Mouse (Mus musculus) heart, adult 9 months (tissue): ENCODE data around the gene Gm43720.
"Not testable (repeated sequence)": the region's sequence is repeated elsewhere in the genome, so short reads cannot be mapped to it uniquely, and the experiment has no call there.

Experiments
- DNase-seq, 2 experiments: peaks; one replicate each; pipeline ENCODE4 v3.0.0; 2022; ENCODE audit warnings: low spot score in 2 of 2

Gm43720 gene

DNA sequence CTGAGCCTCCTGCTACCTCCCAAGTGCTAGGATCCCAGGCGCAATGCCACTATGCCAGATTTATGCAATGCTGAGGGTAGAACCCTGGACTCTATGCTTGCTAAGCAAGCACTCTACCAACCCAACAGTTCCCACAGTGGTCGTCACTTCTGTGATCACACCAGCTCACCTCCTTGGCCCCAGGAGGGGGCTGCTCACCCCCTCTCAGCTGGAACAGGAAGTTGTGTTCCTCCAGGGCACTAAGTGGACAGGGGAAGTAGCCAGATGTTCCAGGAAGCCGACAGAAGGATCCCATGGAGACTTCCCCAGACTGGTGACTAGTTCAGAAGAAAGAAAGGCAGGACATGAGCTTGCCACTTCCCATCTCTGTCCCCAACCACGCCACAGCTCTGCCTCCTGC is 17.8 kb downstream of the Gm43720 start:
- peak in 1 of 2 experiments; percentile 39 for DNase-seq

DNA sequence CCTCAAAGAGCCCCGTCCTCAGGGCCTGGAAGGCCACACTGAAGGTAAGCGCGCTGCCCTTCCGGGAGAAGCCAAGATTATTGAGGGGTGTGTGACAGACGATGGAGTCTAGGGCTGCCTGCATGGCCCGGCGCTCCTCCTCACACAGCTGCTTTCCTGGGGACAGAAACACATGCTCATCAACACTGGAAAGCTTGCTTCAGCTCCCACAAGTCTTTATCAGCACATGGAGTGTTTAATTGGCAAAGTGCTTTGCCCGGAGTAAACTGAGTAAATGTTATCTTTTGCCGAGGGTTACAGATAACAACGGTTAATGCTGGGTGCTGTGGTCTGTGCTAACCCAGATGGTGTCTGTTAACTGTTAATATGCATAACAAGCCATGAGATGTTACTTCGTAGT is 18.9 kb downstream of the Gm43720 start:
- no peak for DNase-seq

DNA sequence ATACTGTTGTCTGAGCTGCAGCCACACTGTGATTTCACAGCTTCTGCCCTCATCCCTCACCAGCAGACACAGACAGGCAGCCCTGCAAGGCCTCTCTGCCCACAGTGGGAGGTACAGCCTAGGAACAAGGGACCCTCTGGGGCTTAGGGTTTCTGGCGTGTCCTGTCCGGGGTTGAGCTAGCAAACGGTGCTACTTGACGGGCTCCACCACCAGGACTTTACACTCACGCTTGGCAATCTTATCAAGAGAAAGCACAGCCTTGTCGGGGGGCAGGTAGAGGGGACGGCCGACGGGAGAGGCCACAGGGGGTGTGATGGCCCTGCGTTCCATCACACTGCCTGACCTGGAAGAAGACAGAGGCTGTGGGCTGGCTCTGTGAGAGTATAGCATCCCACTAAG is 19.7 kb downstream of the Gm43720 start:
- DNase-seq = no peak

DNA sequence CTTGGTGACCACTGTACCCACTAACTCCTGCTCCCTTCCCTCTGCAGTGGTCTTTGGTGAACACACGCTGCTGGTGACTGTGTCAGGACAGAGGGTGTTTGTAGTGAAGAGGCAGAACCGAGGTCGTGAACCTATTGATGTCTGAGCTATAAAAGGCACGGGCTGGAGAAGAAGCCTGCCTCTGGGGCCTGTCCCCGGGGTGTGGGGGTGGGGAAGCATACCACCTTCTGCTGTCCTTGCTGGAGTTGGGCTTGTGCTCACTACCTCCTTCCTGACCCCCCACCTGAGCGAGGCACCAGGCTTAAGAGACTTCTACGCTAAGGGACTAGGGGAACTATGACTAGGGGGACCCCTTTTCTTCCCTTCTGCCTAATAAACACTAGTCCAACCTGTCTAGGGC is 20.8 kb downstream of the Gm43720 start:
- no peak for DNase-seq

DNA sequence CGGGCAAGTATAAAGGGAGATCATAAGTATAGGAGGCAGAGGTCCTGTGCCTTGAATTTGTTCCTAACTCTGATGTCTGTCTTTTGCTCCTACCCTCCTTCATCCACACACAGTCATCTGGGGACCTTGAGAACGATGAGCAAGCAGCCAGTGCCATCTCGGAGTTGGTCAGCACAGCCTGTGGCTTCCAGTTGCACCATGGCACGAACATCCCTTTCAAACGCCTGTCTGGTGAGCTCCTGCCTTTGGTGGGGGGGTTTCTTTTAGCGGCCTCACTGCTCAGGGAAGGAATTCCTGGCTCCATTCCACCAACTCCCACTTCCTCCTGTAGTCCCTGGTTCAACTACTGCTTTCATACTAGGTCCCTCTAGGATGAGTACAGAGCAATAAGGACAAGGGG is 21.2 kb downstream of the Gm43720 start:
- no peak for DNase-seq

DNA sequence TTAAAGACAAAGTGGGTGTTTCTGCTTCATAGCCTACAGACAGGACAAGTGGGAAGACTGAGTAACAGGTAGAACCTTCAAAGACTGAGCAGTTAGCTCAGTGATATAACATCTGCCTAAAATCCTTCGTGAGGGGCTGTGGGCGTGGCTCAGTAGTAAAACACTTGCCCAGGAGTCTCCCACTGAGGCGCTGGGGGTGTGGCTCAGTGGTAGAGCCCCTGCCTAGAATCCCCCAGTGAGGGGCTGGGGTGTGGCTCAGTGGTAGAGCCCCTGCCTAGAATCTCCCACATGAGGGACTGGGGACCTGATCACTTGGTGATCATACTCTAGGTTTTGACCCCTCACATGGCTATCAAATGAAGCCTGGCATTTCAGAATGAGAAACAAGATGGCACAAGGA is 21.7 kb downstream of the Gm43720 start:
- DNase-seq = no peak

DNA sequence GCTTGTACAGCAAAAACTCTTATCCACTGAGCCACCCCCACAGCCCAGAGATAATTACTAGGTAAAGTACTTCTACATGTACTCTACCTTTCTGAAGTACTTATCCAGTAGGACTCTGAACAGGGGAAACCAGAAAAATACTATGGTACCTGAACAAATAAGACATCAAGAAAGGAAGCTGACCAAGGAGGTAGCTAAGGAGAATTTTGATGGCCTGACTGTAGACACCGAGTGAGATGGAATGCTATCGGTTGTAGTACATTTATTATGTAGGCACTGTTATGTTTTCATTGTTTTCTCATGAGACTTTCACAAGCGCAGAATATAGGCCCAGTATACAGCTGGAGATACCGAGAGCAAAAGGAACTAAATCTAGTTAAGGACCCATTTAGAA is 22.2 kb downstream of the Gm43720 start:
- no peak for DNase-seq

DNA sequence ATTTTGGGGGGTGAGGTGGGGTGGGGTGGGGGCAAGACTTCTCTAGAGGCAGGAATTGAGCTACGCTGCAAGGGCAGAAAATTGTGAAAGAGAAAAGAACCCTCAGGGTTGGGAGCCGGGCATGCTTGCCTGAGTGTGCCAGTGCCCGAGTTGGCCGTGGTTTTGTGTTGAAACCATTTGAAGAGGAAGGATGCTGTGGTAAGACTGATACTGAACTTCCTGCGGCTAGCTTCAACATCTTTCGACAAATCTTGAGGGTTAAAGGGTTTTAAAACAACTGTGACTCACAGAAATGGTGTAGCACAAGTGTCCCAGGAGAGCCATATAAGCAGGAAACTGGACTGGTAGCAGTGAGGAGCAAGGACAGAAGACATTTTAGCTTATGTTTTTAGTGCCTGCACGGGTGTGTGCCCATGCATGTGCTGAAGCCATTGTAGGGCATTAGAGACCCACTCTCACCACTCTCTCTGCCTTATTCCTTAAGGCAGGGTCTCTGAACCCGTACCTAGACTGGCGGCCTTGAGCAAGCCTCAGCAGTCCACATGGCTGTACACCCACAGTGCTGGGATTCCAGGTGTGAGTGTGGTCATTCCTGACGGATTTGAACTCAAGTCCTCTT is 22.7 kb downstream of the Gm43720 start:
- DNase-seq = no peak

DNA sequence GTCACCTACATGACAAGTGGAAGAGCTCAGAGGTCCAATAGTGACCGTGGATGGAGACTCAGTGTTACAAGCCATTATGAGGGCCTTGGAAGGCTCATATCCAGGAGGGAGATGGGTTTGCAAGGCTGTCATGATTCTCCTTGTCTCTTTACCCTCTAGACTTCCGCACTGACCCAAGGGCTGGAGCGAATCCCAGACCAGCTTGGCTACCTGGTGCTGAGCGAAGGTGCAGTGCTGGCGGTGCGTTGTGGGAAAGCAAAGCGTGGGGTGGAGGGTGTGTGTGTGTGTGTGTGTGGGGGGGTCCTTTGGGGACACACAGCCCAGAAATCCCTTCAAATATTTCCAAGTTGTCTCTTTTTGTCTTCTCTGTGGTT is 23.7 kb downstream of the Gm43720 start:
- DNase-seq = no peak

DNA sequence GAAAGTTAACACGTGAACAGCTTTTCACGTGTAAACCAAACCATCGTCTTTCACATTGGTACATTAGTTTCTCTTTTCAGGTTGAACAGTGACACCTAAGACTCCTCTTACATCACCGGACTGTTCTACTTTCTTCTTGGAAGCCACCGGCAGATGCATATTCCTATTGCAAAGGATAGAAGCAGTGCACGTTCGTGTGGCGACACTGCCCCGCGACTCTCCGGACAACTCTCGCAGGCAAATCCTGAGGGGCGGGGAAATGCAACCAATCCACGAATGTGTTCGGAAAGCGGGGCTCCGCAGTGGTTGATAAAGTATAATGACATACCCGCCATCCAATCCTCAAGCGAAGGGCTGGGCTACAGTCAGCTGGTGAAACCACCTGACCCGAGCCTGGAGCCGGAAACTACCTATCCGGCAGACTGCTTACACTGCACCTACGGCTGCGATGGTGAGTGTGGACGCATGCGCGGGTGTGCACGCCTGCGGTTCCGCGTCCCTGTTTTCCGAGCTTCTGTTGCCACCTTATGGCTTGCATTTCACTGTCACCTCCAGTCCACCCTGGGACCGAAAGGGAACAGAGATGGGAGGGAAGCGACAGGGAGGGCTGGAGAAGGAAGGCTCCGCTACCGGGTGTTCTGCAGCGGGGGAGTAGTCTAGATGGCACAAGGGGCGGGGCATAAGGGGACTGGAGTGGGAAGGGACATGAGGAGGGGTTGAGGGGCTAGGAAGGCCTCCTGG is 24.2 kb downstream of the Gm43720 start, which contains the start of gene Lamtor4:
Gene Lamtor4 (plus strand): TSS at position 130 of the 741 bp plus-strand sequence.
- peak; percentile 98 to 99 for DNase-seq

DNA sequence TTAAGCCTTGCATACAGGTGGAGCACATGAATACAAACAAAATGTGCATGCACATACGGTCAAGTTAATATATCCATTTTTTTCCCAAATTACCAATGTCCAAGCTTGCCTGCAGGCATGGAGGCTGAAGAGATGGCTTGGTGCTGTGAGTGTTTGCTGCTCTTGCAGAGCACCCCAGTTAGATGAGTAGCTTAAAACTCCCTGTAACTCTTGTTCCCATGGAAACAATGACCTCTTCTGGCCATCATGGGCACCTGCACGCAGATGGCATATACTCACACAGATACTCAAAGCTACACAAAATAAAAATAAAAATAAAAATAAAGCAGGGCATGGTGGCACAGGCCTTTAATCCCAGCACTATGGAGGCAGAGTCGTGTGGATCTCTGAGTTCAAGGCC is 26.7 kb downstream of the Gm43720 start:
- DNase-seq = no peak

DNA sequence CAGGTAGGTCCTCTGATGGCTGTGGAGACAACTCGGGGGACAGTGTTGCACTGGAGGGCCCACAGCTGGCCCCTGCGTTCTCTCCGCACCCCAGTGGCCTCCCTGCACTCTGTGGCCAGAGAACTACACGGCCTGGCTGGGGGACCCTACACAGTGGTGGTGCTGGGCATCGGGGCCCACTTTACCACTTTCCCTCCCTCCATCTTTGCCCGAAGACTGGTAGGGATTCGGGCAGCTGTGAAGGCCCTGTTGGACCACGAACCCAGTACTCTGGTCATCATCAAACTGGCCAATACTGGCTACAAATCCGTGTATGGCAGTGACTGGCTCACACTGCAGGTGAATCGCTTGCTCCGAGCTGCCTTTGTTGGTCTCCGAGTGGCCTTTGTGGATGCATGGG is 28.6 kb downstream of the Gm43720 start:
- no peak for DNase-seq

DNA sequence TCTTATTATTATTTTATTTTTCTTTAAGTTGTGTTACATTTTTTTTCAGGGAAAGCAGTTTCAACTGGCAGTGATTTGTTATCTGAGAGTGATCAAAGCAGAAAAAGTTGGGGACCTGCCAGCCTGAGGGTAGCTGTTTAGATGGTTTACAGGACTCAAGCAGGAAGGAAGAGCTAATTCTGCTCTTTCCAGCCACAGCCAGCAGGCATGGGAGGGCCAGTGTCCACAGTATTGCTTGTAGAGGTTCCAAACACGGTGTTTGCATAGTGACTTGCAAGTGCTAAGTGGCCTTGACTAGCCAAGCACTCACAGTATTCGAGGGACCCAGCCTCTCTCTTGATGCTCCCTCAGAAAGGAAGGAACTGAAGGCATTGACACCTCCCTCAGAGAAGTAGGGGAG is 38.2 kb downstream of the Gm43720 start:
- DNase-seq = no peak

DNA sequence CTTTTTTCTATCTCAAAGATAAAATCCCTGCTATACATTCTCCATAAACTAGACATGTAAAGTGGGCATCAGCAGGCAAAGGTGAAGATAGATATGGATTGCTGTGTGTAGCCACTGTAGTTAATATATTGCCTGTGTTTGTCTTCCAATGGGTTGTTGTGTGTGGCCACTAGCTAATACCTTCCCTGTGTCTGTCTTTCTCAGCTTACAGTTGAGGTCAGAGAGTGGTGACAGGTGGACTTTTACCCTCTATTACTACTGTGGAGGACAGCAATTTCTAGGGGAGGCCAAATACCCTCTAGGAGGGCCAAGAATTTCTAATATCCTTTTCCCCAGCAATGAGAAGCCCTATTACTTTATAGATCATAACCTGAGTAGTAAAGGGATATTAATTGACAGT is 45.5 kb downstream of the Gm43720 start:
- no peak for DNase-seq

DNA sequence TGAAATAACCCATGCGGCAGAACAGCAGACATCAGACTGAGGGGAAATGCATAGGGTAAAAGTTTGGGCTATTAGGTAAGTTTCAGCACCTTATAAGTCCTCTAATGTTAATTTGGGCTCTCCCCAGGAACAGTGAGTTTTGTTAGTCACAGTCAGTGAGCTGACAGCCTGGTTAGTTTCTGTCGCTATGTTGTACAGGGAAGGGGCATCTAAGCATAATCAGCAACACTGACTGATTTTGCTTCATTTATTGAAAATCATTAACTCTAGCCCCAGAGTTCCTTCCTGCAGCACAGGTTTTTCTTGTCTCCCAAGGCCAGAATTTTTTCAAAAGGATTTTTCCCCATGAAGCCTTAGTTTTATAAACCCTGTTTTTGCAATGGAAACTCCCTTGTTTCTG is 46.0 kb downstream of the Gm43720 start:
- no peak for DNase-seq

DNA sequence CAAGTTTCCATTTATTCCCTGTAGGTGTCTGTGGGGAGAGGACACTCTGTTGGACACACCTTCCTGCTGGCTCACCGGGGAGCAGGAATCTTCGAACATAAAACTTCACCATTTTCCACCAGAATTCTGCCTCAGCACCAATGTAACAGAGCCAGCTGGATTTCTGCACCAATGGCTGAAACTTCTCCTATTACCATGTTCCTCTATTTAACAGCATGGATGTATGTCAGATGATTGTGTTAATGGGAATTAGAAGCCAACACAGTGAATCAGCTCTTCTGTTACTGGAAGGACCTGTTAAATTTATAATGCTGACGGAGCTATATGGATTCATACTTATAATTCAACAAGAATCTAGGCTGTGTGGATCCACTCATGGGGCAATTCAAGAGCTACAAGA is 50.2 kb downstream of the Gm43720 start:
- no peak for DNase-seq

DNA sequence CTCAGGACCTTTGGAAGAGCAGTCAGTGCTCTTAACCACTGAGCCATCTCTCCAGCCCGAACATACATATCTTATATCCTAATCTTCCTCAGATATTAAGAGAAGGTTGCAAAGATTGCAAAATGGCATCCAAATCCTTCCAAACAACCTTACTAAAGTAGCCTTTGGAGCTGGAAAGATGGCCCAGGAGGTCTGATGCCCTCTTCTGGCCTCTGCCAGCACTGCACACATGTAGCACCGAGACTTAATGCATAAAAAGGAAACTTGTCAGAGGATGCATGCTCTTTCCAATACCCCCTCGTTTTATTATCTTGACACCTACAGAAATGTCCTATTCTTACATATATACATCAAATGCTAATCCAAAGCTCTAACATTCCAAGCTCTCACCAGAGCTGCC is 51.7 kb downstream of the Gm43720 start:
- no peak for DNase-seq

DNA sequence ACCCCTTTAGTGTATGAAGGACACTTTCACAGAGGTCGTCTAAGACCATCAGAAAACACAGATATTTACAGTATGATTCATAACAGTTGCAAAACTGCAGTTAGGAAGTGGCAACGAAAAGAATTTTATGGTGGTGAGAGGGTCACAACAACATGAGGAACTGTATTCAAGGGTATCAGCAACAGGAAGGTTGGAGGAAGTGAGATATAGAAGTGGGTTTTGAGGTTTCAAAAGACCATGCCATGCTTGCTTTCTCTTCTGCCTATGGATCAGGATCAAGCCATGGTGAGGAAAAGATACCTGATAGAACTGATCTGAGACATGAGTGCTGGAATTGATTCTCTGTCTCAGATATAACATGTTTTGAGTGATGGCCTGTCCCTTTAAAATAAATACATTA is 52.4 kb downstream of the Gm43720 start:
- DNase-seq = peak in 1 of 2 experiments; percentile 43

DNA sequence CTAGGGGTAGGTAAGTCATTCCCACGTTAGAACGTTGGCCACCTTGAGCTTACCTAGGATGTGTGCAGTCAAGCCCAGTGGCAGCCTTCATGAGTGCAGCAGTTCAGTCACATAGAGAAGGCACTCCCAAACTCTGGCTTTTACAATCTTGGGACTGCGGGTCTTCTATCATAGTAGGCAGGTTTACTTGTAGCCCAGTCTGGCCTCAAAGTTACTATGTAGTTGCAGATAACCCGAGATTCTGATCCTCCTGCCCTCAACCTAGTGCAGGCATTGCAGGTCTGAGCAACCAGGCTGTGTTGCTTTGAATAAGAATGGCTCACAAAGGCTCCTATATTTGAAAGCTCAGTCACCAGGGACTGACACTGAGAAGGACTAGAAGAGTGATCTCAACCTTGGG is 53.3 kb downstream of the Gm43720 start:
- no peak for DNase-seq

DNA sequence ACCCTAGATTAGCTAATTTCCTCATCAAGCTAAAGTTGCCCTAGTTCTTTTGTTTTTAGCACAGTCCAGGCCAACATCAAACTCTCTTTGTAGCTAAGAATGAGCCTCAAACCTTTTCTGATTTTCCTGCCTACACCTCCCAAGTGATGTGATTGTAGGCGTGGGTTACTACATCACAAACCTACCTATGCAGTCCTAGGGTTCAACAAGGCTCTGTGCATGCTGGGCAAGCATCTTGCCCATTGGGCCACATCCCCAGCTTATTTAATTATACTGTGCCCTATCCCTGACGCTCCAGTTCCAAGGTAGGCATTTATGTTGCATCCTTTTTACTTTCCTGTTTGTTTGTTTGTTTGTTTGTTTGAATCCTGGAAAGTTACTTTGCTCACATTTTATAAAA is 54.1 kb downstream of the Gm43720 start, which contains the start of gene Nxpe5:
Gene Nxpe5 (plus strand): TSS at position 199 of the 400 bp plus-strand sequence.
- DNase-seq = no peak

DNA sequence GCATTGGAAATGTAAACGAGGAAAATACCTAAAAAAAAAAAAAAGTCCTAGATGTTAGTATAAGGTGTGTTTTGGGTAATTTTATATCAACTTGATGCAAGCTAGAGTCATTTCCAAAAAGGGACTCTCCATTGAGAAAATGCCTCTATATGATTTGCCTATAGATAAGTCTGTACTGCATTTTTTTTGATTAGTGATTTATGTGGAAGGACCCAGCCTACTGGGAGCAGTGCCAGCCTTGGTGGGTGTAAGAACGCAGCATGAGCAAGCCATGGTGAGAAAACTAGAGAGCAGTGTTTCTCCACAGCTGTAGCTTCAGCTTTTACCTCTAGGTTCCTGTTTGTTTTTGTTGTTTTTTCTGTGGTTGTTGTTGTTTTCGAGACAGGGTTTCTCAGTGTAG is 56.5 kb downstream of the Gm43720 start:
- no peak for DNase-seq

DNA sequence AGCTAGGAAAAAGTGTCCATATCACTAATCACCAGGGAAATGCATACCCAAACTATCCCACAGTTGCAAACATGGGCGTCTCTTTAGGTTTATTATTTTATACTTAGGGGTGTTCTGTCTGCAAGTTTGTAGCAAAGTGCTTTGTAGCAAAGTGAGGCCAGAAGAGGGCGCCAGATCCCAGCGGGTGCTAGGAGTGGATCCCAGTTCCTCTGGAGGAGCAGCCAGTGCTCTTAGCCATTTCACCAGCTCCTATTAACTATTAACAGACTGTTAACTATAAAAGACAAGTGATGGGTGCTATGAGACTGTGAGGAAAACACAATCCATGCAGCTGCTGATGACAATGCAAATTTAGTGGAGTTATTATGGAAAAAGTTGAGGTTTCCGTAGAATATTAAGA is 57.6 kb downstream of the Gm43720 start:
- peak; percentile 61 to 68 for DNase-seq

DNA sequence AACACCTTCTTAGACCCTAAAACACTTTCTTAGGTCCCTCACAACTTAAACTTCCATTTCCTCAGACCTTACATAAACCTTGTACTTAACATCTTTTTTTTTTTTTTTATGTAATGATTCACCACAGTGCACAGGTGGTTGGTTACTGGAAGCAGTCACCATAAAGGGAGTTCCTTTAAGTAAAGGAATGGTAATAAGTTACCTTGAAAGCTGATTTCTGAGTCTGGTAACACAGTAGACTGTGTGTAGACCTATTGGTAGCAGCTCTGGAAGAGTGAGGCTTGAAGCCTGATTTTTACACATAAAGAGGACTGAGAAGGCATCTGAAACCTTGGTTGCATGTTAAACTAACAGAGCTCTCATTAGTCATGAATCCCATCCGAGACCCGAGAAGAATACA is 59.9 kb downstream of the Gm43720 start:
- DNase-seq = no peak

DNA sequence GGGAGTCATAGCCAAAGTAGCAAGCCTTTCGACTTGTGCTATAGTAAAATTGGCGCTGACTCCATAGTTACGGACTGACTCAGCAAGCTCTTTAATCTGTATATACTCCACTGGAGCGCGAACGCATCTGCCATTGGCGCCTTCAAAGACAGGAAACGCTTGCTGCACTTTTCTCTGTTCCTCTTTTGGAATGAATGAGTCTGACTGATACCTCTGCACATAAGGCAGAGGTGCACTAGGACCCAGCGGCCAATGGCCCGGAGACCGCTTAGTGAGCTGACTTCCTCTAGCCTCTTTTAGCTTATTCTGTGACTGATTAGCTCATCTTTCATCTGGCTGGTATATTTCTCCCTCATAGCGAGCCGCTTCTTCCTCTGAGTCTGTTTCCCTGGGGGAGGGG is 63.1 kb downstream of the Gm43720 start:
- DNase-seq = not testable (repeated sequence)
